Mouse (Mus musculus) embryonic facial prominence, embryonic 10.5 days (tissue): ENCODE measurements around the gene Yrdc. TPM values are rescaled to one million over a fixed set of nuclear protein-coding genes. Genes with fewer than 3 reads are reported as not detected.
A peak's percentile ranks its signal among the peaks of the same experiment; 100 is the strongest.

ENCODE experiments used
- DNase-seq: peaks from one replicate; pipeline ENCODE4 v3.0.0-alpha.2; 2017; ENCODE audit warnings: low spot score
- H3K27ac ChIP-seq: fragments of 300-500 bp; sonication (generic); replicated peaks from 2 replicates; pipeline ENCODE4 v1.5.1; 2016; ENCODE audit warnings: mild to moderate bottlenecking
- H3K27me3 ChIP-seq: fragments of 300-500 bp; sonication (generic); replicated peaks from 2 replicates; pipeline ENCODE4 v1.6.1; 2016; ENCODE audit warnings: low read depth, mild to moderate bottlenecking; ENCODE audit not compliant: poor library complexity, severe bottlenecking
- H3K36me3 ChIP-seq: fragments of 300-500 bp; sonication (generic); replicated peaks from 2 replicates; pipeline ENCODE4 v1.6.1; 2016; ENCODE audit warnings: mild to moderate bottlenecking, moderate library complexity
- H3K4me1 ChIP-seq: fragments of 300-500 bp; sonication (generic); 2 replicates; pipeline ENCODE4 v1.6.1; 2016
- H3K4me3 ChIP-seq: fragments of 300-500 bp; sonication (generic); 2 replicates; pipeline ENCODE4 v1.5.1; 2016; ENCODE audit warnings: mild to moderate bottlenecking, moderate library complexity
- H3K9me3 ChIP-seq: fragments of 300-500 bp; sonication (generic); 2 replicates; pipeline ENCODE4 v1.6.1; 2016; ENCODE audit warnings: mild to moderate bottlenecking
- WGBS: fragments of 180-500 bp; shearing (Covaris S2); methylation state at CpG from one replicate; pipeline ENCODE4 v1.1.7; 2016; 5-methylcytosine and 5-hydroxymethylcytosine counted together
- polyA plus RNA-seq: library from polyadenylated mRNA; unstranded; fragments of >200 nt; fragmentation: Nextera tagmentation; extraction: Ambion mirVana; gene quantifications from 2 replicates; pipeline ENCODE4 v1.2.1, GENCODE M21; 2016

Gene Yrdc
- 40.4 and 41.1 TPM in 2 replicates for polyA plus RNA-seq

DNA sequence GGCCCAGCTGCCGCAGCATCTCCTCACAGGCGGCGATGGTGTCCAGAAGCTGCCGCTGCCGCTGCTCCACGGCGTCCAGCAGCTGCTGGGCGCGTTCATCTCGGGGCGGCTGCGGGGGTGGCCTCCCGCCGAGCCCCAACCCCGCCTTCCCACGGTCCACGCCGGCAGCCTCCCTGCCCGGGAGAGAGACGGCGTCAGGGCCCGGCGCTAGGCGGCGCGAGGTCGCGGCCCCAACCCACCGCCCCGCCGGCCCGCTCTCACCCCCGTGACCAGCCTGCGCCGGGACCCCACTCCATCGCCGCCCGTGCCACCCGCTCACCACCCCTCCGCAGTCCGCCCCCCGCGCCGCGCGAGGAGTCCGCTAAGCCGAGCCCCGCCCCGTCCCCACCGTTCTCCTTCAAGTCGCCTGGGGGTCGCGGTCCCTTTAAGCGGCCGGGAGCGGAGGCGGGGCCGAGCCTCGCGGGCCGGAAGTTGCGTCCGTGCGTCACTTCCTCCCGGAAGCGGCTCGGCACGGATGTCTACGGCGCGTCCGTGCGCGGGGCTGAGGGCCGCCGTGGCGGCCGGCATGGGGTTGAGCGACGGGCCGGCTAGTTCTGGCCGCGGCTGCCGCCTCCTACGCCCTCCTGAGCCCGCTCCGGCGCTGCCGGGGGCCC lies at the start of gene Yrdc:
Gene Yrdc, plus strand, starts transcription at position 419 of the 653 bp plus-strand sequence.
- peaks cover 47% of the 10 kb centered on the region for H3K36me3 ChIP-seq
- WGBS, result under 1% methylated on average over 90 of the region's 90 CpGs
- peak; percentile 97 for DNase-seq
- H3K4me1 ChIP-seq, result peaks cover 33% of the 10 kb centered on the region
- peak within 1 kb of the TSS; percentile 99 for H3K4me3 ChIP-seq
- peak within 1 kb of the TSS; percentile 95 for H3K27ac ChIP-seq
- no peaks in the 10 kb centered on the region for H3K27me3 ChIP-seq
- H3K9me3 ChIP-seq, result no peaks in the 10 kb centered on the region

DNA sequence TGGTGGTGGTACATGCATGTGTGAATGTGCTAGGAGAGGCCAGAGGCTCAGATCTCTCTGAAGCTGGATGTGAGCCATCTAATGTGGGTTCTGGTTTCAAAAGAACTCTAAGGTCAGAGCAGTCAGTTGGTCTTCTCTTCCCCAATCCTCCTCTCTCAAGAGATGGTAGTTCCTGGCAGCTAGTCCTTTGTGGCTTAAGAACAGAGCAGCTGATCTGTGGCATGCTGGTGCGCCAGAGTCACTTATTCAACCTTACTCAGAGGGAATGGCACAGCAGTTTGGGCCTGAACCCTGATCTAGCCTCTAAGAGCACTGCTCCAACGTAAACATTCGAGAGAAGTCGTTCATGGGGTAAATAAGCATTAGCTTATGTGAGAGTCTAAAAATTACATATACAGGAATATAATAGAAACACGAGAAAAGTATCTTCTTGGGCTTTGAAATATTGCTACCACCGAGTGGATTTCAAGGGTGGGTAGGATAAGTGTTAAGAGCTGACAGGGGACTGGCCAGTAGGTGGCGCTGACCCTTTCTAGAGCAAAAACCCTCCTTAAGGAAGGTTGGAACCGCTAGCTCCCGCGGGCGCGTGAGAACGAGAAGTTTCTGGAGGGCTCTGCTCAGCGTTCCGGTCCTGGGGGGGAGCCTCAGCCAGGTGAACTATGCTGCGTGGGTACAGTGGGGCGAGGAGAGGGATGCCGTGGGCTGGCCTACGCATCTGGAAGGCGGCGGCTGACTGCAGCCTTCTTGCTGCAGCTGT lies 48.7 kb upstream of the Yrdc start, which contains the start of gene Mtf1:
Gene Mtf1, plus strand, starts transcription at position 553 of the 757 bp plus-strand sequence.
- peak within 1 kb of the TSS; percentile 94 for H3K4me3 ChIP-seq
- 3% methylated on average over 21 of the region's 21 CpGs for WGBS
- DNase-seq, result peak; percentile 90
- H3K36me3 ChIP-seq, result peaks cover 46% of the 10 kb centered on the region
- no peaks in the 10 kb centered on the region for H3K27me3 ChIP-seq
- H3K27ac ChIP-seq, result peak within 1 kb of the TSS; percentile 98
- H3K4me1 ChIP-seq, result peaks cover 15% of the 10 kb centered on the region
- no peaks in the 10 kb centered on the region for H3K9me3 ChIP-seq

- DNase-seq, result peak; percentile 98
- Histone ChIP-seq H3K36me3 (peaks cover 52% of the 10 kb centered on the region), H3K27ac (peak overlapping the region; percentile 98), H3K9me3 (no peaks in the 10 kb centered on the region), H3K4me1 (peaks cover 15% of the 10 kb centered on the region), H3K4me3 (peak overlapping the region; percentile 94), H3K27me3 (no peaks in the 10 kb centered on the region)
- WGBS, result 2% methylated on average over 53 of the region's 53 CpGs
Observed at GRCm38 (mm10) chr4:124802309-124803260, 47.9 kb upstream of the Yrdc start.

- peaks cover 16% of the 10 kb centered on the region for H3K4me1 ChIP-seq
- H3K4me3 ChIP-seq, result peak overlapping the region; percentile 94
- no peaks in the 10 kb centered on the region for H3K9me3 ChIP-seq
- H3K27me3 ChIP-seq, result no peaks in the 10 kb centered on the region
- peaks cover 54% of the 10 kb centered on the region for H3K36me3 ChIP-seq
- no peak for DNase-seq
- H3K27ac ChIP-seq, result no peak overlapping the region
- 82% methylated on average over 6 of the region's 6 CpGs for WGBS
Observed at GRCm38 (mm10) chr4:124803406-124803805, 47.1 kb upstream of the Yrdc start.

- peaks cover 82% of the 10 kb centered on the region for H3K36me3 ChIP-seq
- 80% methylated on average over 5 of the region's 5 CpGs for WGBS
- no peaks in the 10 kb centered on the region for H3K27me3 ChIP-seq
Observed at GRCm38 (mm10) chr4:124808511-124808910, 42.0 kb upstream of the Yrdc start.

GRCm38 (mm10) chr4:124809136-124809883 lies 41.2 kb upstream of the Yrdc start:
- DNase-seq, result no peak
- Histone ChIP-seq H3K9me3 (no peaks in the 10 kb centered on the region), H3K4me1 (peaks cover 6% of the 10 kb centered on the region; the same call in 1 of the 2 replicates), H3K36me3 (peaks cover 85% of the 10 kb centered on the region), H3K4me3 (no peak overlapping the region), H3K27ac (no peak overlapping the region), H3K27me3 (no peaks in the 10 kb centered on the region)
- WGBS, result 85% methylated on average over 9 of the region's 9 CpGs

More at GRCm38 (mm10) chr4:124808511-124808910, 42.0 kb upstream of the Yrdc start:
- Histone ChIP-seq H3K4me3 (no peak overlapping the region), H3K4me1 (peaks cover 9% of the 10 kb centered on the region), H3K27ac (no peak overlapping the region), H3K9me3 (no peaks in the 10 kb centered on the region)
- DNase-seq, result no peak

- H3K4me1 ChIP-seq, result peaks cover 6% of the 10 kb centered on the region; the same call in 1 of the 2 replicates
- H3K27ac ChIP-seq, result no peak overlapping the region
- DNase-seq, result no peak
- no peaks in the 10 kb centered on the region for H3K27me3 ChIP-seq
- 92% methylated on average over 7 of the region's 7 CpGs for WGBS
- H3K4me3 ChIP-seq, result no peak overlapping the region
- H3K9me3 ChIP-seq, result no peaks in the 10 kb centered on the region
- H3K36me3 ChIP-seq, result peaks cover 81% of the 10 kb centered on the region
Observed at GRCm38 (mm10) chr4:124810056-124810455, 40.4 kb upstream of the Yrdc start.

DNA sequence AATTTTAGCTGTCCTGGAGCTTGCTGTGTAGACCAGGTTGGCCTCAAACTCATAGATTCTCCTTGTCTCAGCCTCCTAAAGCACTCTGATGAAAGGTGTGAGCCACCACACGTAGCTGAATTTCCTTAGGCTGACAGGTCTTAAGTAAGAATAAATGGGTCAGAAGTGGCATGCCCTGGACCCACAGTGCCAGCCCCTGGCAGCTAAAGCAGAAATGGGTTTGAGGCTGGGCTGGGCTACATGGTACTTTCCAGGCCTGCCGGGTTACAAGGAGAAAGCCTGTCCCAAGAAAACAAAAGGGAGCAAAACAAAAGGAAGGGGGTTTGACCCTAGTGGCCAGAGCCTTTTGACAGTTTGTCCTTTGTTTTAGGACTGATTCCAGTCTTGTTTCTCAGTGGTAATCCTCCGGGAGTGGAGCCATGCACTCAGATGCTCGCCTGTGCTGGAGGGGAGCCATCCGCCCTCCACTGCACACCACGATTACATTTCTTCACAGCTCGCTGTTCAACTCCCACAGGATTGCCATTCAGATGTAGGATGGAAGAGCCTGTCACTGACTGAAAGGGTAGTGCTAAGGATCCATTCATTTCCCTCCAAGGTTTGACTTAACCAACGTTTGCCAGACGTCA lies 39.0 kb upstream of the Yrdc start:
- H3K9me3 ChIP-seq, result no peaks in the 10 kb centered on the region
- H3K4me1 ChIP-seq, result peaks cover 6% of the 10 kb centered on the region; the same call in 1 of the 2 replicates
- H3K4me3 ChIP-seq, result no peak overlapping the region
- WGBS, result 43% methylated on average over 9 of the region's 9 CpGs
- peaks cover 78% of the 10 kb centered on the region for H3K36me3 ChIP-seq
- DNase-seq, result no peak
- H3K27me3 ChIP-seq, result no peaks in the 10 kb centered on the region
- no peak overlapping the region for H3K27ac ChIP-seq

GRCm38 (mm10) chr4:124815901-124816300 lies 34.6 kb upstream of the Yrdc start:
- H3K9me3 ChIP-seq, result no peaks in the 10 kb centered on the region
- DNase-seq, result no peak
- H3K27me3 ChIP-seq, result no peaks in the 10 kb centered on the region
- peaks cover 13% of the 10 kb centered on the region for H3K4me1 ChIP-seq
- H3K4me3 ChIP-seq, result no peak overlapping the region
- WGBS, result 96% methylated on average over 11 of the region's 11 CpGs
- no peak overlapping the region for H3K27ac ChIP-seq
- peaks cover 56% of the 10 kb centered on the region for H3K36me3 ChIP-seq

GRCm38 (mm10) chr4:124817803-124818202 lies 32.7 kb upstream of the Yrdc start:
- peak; percentile 39 for DNase-seq
- H3K4me1 ChIP-seq, result peaks cover 10% of the 10 kb centered on the region
- peaks cover 59% of the 10 kb centered on the region for H3K36me3 ChIP-seq
- H3K27ac ChIP-seq, result no peak overlapping the region
- WGBS, result 22% methylated on average over 6 of the region's 6 CpGs
- H3K27me3 ChIP-seq, result no peaks in the 10 kb centered on the region
- H3K9me3 ChIP-seq, result no peaks in the 10 kb centered on the region
- H3K4me3 ChIP-seq, result no peak overlapping the region

- Histone ChIP-seq H3K4me1 (peaks cover 10% of the 10 kb centered on the region), H3K27me3 (no peaks in the 10 kb centered on the region), H3K4me3 (no peak overlapping the region), H3K9me3 (no peaks in the 10 kb centered on the region), H3K36me3 (peaks cover 59% of the 10 kb centered on the region), H3K27ac (no peak overlapping the region)
- DNase-seq, result no peak
- 91% methylated on average over 4 of the region's 4 CpGs for WGBS
Observed at GRCm38 (mm10) chr4:124818832-124819231, 31.6 kb upstream of the Yrdc start.
